Mouse (Mus musculus): ENCODE measurements around the gene Hes6.

Gene Hes6

DNA sequence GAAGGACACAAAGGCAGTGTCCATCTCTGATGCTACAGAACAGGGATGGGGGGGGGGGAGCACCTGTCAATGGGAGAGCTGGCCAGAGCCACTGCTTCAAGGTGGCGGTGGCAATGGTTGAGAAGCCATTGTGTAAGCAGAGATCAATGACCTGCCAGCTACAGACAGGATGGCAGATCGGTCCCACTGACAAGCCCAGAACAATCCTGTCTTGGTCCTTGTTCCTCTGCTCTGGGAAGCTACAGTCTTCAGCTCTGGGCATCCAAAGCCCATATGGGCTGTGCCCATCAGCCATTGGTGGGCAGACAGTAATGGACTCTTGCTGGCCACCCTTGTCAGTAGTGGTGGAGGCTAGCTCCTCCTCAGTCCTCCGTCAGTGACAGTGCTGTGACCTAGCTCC is 28.0 kb upstream of the Hes6 start:
- DNase-seq (ENCODE audit: low spot score), result no peak

GRCm38 (mm10) chr1:91439776-91440175 is 25.9 kb upstream of the Hes6 start:
- DNase-seq (ENCODE audit: low spot score), result no peak

DNA sequence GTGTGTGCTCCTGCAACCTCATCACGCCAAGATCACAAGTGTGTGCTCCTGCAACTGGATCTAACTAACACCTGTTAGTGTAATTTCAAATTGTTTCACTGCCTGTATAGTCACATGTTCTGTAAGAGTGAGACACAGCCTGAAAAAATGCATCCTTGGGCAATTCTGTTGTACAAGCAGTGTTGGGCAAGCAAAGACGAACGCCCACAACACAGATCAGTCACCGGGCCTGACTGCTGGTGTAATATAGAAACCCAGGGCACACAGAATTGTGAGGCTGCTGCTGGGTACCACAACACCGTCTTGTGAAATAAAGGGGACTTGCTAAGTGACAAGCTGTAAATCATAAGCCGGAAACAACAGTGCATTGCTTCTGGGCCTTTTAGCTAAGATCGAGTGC is 23.7 kb upstream of the Hes6 start:
- DNase-seq (ENCODE audit: low spot score), result no peak

DNA sequence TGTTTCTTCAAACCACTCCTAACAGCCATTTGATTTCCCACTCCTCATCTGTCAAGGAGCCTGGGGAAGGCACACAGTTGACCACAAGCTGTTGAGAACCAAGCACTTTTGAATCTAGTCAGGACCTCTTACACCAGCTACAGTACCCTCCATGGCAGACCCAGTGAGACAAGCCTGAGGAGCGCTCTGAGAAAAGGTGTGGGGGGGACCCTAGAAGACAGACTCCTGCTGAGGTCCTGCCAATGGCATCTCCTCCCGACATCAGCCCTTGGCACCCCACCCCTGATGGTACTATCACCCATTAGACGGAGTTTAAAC is 23.2 kb upstream of the Hes6 start:
- DNase-seq (ENCODE audit: low spot score), result no peak

DNA sequence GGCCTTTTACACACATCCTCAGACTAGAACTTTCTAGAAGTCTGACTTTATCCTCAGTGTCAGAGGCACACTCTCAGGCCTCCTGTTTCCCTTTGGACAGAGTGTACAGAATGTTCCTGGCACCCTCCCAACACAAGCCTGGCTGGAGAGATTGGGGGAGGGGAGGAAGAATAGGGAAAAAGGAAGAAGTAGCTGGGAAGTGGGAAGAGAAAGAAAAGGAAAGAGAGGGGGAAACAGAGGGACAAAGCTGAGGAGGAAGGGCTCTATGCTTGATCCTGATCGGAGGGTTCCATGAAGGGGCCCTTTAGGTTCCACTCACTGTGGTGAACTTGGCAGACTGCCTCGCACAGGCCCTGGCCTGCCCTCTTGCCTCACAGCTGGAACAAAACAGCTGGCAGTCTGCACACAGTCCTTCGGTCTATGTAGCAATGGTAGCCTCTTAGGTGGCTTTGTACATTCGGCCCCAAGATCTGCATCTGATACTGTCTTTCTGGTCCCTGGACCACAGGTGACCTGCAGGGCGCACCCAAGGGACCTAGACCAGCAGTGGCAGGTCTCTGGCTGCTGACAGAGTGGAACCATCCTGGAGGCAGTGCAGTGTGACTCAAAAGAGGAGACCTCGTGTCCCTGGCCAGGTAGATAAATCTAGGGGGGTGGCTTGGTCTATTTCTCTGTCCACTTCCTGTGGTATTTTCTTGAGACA is 22.7 kb upstream of the Hes6 start:
- no peak for DNase-seq (ENCODE audit: low spot score)

DNA sequence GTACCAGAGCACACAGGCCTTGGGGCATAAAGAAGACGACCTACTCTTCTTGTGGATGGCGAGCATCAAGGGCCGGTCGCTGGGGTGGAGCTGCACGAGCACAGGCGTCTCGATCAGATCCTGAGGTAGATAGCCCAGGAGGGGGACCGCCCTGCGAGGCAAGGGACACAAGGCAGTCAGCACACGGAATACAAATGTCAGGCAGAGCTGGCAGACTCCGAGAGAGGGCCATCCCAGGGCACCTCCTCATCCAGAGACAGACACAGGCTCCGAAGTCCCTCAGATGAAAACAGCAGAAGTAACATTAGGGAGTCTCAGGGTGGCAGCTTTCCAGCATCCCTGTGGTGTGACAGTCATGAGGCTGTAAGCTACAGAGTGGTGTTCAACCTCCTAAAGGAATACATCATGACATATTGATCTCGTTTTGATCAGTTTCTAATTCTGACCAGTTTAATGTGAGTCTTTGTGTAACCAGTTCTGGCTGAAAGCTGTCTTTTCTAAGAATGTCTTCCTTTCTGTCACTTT is 21.8 kb upstream of the Hes6 start:
- no peak for DNase-seq (ENCODE audit: low spot score)

- DNase-seq (ENCODE audit: low spot score), result no peak
These were observed 21.1 kb upstream of the Hes6 start for GRCm38 (mm10) chr1:91434905-91435304.

- DNase-seq (ENCODE audit: low spot score), result no peak
These were observed 16.9 kb upstream of the Hes6 start for GRCm38 (mm10) chr1:91430761-91431160.

DNA sequence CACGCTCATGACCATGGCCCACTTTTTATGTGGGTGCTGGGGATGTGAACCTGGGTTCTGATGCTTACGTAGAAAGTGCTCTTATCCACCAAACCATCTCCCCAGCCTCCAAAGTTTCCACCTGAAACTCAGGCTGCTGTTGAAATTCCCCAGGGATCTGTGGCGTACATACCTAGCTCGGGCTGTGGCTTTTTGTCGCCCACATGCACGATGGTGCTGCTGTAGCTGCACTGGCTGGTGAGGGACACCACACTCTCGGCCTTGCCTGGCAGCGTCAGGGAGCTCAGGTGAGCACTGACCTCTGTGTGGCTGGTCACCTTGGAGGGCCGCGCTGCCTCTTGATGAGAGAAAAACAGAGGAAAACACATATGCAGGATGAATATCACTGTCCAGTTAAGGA is 15.4 kb upstream of the Hes6 start:
- no peak for DNase-seq (ENCODE audit: low spot score)

DNA sequence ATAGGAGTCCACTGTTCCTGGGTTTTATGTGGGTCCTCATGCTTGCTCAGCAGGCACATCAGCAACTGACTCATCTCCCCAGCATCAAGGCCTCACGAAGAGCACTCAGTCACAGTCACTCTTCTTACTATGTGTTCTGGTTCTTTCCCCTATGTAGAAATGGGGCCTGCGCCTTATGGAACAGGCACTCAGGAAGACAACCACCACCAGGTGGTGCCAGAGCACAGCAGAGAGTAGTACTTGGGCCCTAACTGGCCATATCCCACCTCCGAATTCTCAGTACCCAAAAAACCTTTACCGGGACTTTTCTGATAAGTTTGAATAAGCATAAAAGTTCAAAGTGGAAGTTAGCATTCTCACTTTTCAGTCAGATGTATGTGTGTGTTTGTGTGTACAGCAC is 14.8 kb upstream of the Hes6 start:
- peak; percentile 60 for DNase-seq (ENCODE audit: low spot score)

- no peak for DNase-seq (ENCODE audit: low spot score)
These were observed 12.6 kb upstream of the Hes6 start for GRCm38 (mm10) chr1:91426397-91426796.

- no peak for DNase-seq (ENCODE audit: low spot score)
These were observed 6.8 kb upstream of the Hes6 start for GRCm38 (mm10) chr1:91420601-91421065.

- DNase-seq (ENCODE audit: low spot score), result no peak
These were observed 6.2 kb upstream of the Hes6 start for GRCm38 (mm10) chr1:91419862-91420600.

DNA sequence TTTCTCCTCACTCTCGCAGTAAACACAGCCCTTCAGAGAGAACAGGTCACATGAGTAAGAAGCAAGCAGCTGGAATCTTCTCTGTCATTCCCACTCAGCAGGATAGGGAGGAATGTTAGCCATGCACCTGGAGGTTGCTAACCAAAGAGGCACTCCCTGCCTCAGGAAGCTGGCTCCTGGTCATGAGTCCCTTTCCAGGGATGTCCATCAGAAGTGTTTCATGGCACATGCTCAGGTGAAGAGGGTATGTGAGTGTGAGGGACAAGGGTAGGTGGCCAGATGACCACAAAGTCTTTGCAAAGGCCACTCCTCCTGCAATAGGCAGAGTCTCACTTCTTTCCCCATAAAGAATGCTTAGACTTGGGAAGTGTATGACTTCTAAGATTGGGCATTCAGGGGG is 4.2 kb upstream of the Hes6 start:
- no peak for DNase-seq (ENCODE audit: low spot score)

DNA sequence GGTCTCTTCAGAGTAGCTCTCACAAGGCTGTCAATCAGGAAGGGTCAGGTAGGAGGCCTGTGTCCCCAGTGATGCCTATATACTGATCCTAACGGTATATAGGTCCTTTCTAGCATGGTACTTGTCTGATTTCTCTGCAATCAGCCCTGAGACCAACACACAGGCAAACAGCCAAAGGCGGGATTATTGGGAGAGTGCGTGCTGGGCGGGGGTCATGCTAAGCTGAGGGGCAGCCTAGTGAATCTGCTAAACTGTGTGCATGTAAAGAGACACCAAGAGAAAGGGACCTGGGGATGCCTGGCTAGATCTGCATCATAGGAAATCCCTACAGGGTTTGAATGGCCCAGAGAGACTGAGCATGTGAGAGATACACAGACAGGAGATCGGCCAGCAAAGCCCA is 1.5 kb upstream of the Hes6 start:
- DNase-seq (ENCODE audit: low spot score), result no peak

GRCm38 (mm10) chr1:91414903-91415302 is 1.1 kb upstream of the Hes6 start:
- no peak for DNase-seq (ENCODE audit: low spot score)

- no peak for DNase-seq (ENCODE audit: low spot score)
These were observed 321 bp downstream of the Hes6 start for GRCm38 (mm10) chr1:91413536-91413897.

DNA sequence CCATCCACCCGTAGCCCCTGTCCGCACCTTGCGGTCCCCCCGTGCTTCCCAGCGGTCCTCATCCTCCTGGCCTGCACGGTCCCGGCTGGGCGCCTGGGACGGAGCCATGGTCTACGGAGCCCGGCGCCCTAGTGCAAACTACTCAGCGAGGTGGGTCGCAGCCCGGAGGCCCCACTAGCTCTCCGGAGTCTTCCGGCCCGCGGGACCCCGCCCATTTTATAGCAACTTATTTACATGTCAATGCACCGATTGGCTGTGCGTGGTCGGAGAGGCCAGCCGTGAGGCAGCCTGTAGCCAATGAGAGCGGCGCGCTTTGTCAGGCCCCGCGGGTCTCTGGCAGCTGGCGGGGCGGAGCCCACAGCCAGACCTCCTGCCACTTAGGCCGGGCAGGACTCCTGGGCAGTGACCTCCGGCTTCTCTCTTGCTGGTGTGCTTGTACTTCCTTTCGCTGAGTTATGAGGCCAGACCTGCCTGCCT is 770 bp downstream of the Hes6 start:
- peak; percentile 84 for DNase-seq (ENCODE audit: low spot score)

GRCm38 (mm10) chr1:91412286-91413029 is 1.4 kb downstream of the Hes6 start:
- DNase-seq (ENCODE audit: low spot score), result no peak

DNA sequence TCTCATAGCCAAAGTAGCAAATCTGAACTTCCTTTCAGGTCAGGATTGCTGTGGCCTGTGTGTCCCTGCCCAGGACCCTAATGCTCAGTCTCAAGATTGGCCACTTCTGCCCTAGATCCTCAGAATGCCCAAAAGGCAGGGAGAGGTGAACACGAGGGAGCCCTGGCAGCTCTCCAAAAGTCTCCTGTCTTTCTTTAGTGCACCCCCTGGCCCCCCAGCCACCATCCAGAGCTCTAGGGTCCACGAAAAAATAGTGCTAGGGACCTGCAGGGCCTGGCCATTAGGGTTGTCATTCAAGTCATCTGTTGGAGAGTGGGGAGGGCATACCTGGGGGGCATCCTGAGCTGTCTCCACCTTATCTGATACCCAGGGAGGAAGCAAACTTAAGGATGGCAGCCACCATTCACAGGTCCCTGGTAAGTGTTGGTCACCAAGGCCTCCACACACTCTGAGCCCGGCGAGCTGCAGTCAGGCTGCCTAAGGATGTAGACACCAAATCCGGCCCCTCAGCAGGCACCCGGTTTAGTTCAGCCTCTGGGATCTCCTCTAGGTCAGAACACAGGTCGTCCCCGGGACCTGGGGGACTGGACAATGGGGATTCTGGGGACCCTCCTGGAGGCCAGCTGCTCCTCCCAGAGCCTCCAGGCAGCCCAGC is 2.1 kb downstream of the Hes6 start:
- DNase-seq (ENCODE audit: low spot score), result no peak

- DNase-seq (ENCODE audit: low spot score), result no peak
These were observed 6.0 kb downstream of the Hes6 start for GRCm38 (mm10) chr1:91407819-91408218.

- DNase-seq (ENCODE audit: low spot score), result no peak
These were observed 8.2 kb downstream of the Hes6 start for GRCm38 (mm10) chr1:91405406-91406169.
